Mouse (Mus musculus) lung, adult 2 months (tissue): ENCODE results near the gene Fhad1.

Experiments used
- CTCF ChIP-seq: fragments of 200-500 bp; IDR thresholded peaks from 2 replicates; pipeline ENCODE4 v1.5.1; 2011; ENCODE audit warnings: mild to moderate bottlenecking, low read length, control low read depth; ENCODE audit not compliant: insufficient read depth
- POLR2A ChIP-seq: fragments of 200-500 bp; IDR thresholded peaks from 2 replicates; pipeline ENCODE4 v1.6.1; 2011; ENCODE audit warnings: low read depth, mild to moderate bottlenecking, control low read depth, low read length, borderline replicate concordance; ENCODE audit errors: extremely low read depth

GRCm38 (mm10) chr4:141858501-141858900 is 156.4 kb downstream of the Fhad1 start:
- no peak for TF ChIP-seq POLR2A
- no peak for TF ChIP-seq CTCF
